In genomic region chr11:53345328-53345727, GRCm38 (mm10) we compare ENCODE assay signal across 13 mouse cellular contexts. TPM values are rescaled to one million over a fixed set of nuclear protein-coding genes. Genes with fewer than 3 reads are reported as not detected.
DNase-seq lines count a peak whose midpoint lies in the region; ATAC-seq and TF ChIP-seq lines count a peak whose summit lies in the region.
"Had no signal": no experiment of that assay in that cellular context is flagged by ENCODE, and none has a peak within 500 bp of the region (broad histone marks: within the 10 kb centered on the region; RNA-seq: fewer than 3 reads in every experiment).

No protein-coding gene starts in this region.

- no peaks in the 10 kb centered on the region for H3K36me3 ChIP-seq in neural tube, embryonic 15.5 days
- H3K36me3 ChIP-seq in kidney, adult 2 months (ENCODE audit: control insufficient read depth, insufficient read depth, low read length): no peaks in the 10 kb centered on the region
- H3K36me3 ChIP-seq: heart, embryonic 15.5 days; lung, embryonic 15.5 days had no signal

- ATAC-seq in megakaryocyte, adult 5-6 weeks (ENCODE audit: poor library complexity, severe bottlenecking): peak; percentile 68
- ATAC-seq in neural tube, embryonic 15.5 days (ENCODE audit: low FRiP score): no peak
- ATAC-seq: midbrain, embryonic 16.5 days had no signal

- peak; percentile 19 for DNase-seq in urinary bladder, postnatal 14 days (ENCODE audit: low spot score)
- DNase-seq in urinary bladder, postnatal 10 days (ENCODE audit: low spot score): no peak
- peak; percentile 48 for DNase-seq in layer of hippocampus, adult 11-12 months (ENCODE audit: low spot score)
- DNase-seq in kidney, adult 2 months: no peak
- no peak for DNase-seq in embryo, embryonic 10 days (ENCODE audit: low spot score)
- DNase-seq: cerebellum, postnatal 36 days; kidney, postnatal 25 days; left cerebral cortex, postnatal 4 days had no signal

- H3K4me3 ChIP-seq in neural tube, embryonic 15.5 days (replicated peaks): no peak overlapping the region
- no peak overlapping the region for H3K4me3 ChIP-seq in kidney, adult 2 months (ENCODE audit: insufficient read depth, low read depth, low read length)
- H3K4me3 ChIP-seq: heart, embryonic 15.5 days; lung, embryonic 15.5 days had no signal

- no peak for TF ChIP-seq CTCF in kidney, adult 2 months (conservative IDR thresholded peaks at IDR 0.05; ENCODE audit: insufficient read depth, insufficient read length, low read depth, low read length)

- H3K4me1 ChIP-seq in neural tube, embryonic 15.5 days: no peaks in the 10 kb centered on the region
- no peaks in the 10 kb centered on the region for H3K4me1 ChIP-seq in kidney, adult 2 months (ENCODE audit: control insufficient read depth, insufficient read depth, low read length)

- no peaks in the 10 kb centered on the region for H3K27me3 ChIP-seq in neural tube, embryonic 15.5 days (replicated peaks)
- no peaks in the 10 kb centered on the region for H3K27me3 ChIP-seq in kidney, adult 2 months (replicated peaks; ENCODE audit: control insufficient read depth, insufficient read depth, low read length)
- H3K27me3 ChIP-seq: heart, embryonic 15.5 days; lung, embryonic 15.5 days had no signal

- H3K9me3 ChIP-seq in neural tube, embryonic 15.5 days (replicated peaks): no peaks in the 10 kb centered on the region
- H3K9me3 ChIP-seq: heart, embryonic 15.5 days; lung, embryonic 15.5 days had no signal

- H3K27ac ChIP-seq in neural tube, embryonic 15.5 days (replicated peaks): no peak overlapping the region
- H3K27ac ChIP-seq in kidney, adult 2 months (ENCODE audit: insufficient read depth, low read depth, low read length): no peak overlapping the region
- H3K27ac ChIP-seq: heart, embryonic 15.5 days; lung, embryonic 15.5 days had no signal

- H3K9ac ChIP-seq in neural tube, embryonic 15.5 days (replicated peaks): no peak overlapping the region
- H3K9ac ChIP-seq: heart, embryonic 15.5 days; lung, embryonic 15.5 days had no signal

- no peak for TF ChIP-seq POLR2A in kidney, adult 2 months (IDR thresholded peaks at IDR 0.05; ENCODE audit: low read depth, low read length)

- WGBS in neural tube, embryonic 15.5 days: 37% methylated on average over 5 of the region's 5 CpGs
- 65% methylated on average over 5 of the region's 5 CpGs for WGBS in kidney, adult 2 months

- no peak overlapping the region for H3K4me2 ChIP-seq in neural tube, embryonic 15.5 days
- H3K4me2 ChIP-seq: heart, embryonic 15.5 days; lung, embryonic 15.5 days had no signal

RNA-seq across cellular contexts. Expression of gene Aff4, which starts 5.3 kb away (rescaled TPM):
- 59.1 and 62.0 TPM in 2 replicates for total RNA-seq in megakaryocyte, adult 5-6 weeks (2015)
- 38.3 and 38.4 TPM in 2 replicates for total RNA-seq in megakaryocyte, adult 5-6 weeks (2017)
- polyA plus RNA-seq in neural tube, embryonic 15.5 days (2015; fragmentation: Nextera tagmentation; extraction: Ambion mirVana): 35.5 and 40.1 TPM in 2 replicates
- polyA plus RNA-seq in kidney, adult 2 months (2012; rRNA removed): 18.0 and 18.7 TPM in 2 replicates

RNA-seq across cellular contexts. Expression of gene Zcchc10, which starts 20.8 kb away (rescaled TPM):
- total RNA-seq in megakaryocyte, adult 5-6 weeks (2015): 14.2 and 19.0 TPM in 2 replicates
- total RNA-seq in megakaryocyte, adult 5-6 weeks (2017): 1.9 and 3.2 TPM in 2 replicates
- polyA plus RNA-seq in neural tube, embryonic 15.5 days (2015; fragmentation: Nextera tagmentation; extraction: Ambion mirVana): 15.3 and 15.7 TPM in 2 replicates
- polyA plus RNA-seq in kidney, adult 2 months (2012; rRNA removed): 4.9 and 5.0 TPM in 2 replicates

RNA-seq across cellular contexts. Expression of gene Hspa4, which starts 45.1 kb away (rescaled TPM):
- 84.8 and 87.0 TPM in 2 replicates for total RNA-seq in megakaryocyte, adult 5-6 weeks (2015)
- total RNA-seq in megakaryocyte, adult 5-6 weeks (2017): 313 and 322 TPM in 2 replicates
- 43.5 and 54.6 TPM in 2 replicates for polyA plus RNA-seq in neural tube, embryonic 15.5 days (2015; fragmentation: Nextera tagmentation; extraction: Ambion mirVana)
- polyA plus RNA-seq in kidney, adult 2 months (2012; rRNA removed): 21.1 and 24.8 TPM in 2 replicates

Comparison
In these comparisons a context has a peak if more than half of its experiments do, and no peak if none do; other contexts are left out.
1. DNase-seq: peak in urinary bladder, postnatal 14 days (single experiment) and layer of hippocampus, adult 11-12 months (single experiment); none in urinary bladder, postnatal 10 days (single experiment), kidney, adult 2 months (single experiment) and embryo, embryonic 10 days (single experiment).